Mouse (Mus musculus) cerebellum, adult 11-12 months (tissue): ENCODE results near the gene Rictor.
"Not testable (repeated sequence)": the region's sequence is repeated elsewhere in the genome, so short reads cannot be mapped to it uniquely, and the experiment has no call there.

Experiments
- DNase-seq: peaks from one replicate; pipeline ENCODE4 v3.0.0; 2022

Rictor gene

DNA sequence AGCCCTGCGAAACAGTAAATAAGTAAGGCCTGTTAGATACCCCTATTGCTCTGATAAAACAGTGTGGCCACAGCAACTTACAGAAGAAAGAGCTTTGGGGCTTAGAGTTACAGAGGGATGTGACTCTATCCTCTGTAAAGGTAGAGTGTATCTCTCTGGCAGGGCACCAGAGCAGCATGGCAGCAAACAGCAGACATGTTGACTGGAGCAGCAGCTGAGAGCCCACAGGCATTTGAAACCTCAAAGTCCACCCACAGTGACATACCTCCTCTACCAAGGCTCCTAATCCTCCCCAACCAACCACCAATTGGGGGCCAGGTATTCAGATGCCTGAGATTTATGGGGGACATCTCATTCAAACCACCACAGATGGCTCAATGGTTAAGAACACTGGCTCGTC lies 31.0 kb downstream of the Rictor start:
- no peak for DNase-seq

DNA sequence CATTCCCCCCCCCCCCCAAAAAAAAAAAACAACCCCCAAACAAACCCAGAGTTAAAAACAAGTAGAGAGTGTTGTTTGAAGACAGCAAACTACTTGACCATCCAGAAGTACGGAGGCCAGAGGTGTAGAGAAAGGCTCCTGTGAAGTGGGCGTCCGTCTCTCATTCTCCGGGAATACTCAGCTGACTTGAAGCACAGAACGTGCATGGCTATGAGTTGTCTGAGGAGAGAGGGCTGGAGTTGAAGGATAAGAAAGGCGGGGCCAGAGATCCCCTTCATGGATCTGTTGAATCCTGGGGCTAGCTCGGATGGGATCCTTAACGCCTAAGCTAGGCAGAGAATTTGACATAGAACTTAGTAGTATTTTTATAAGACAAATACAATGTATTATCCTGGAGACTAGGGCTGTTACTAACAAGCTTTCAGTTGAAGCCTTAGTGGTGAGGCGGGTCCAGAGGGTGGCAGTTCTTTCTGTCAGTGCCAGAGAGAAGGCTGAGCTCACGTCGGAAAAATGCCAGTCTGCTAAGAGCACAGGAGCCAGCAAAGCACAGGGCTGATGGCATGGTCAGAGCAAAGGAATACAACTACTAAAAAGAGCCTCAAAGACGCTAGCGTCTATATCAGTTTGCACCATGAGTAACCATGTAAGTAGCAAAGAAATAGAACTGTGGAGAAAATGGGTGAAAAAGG lies 34.3 kb downstream of the Rictor start:
- DNase-seq: no peak

DNA sequence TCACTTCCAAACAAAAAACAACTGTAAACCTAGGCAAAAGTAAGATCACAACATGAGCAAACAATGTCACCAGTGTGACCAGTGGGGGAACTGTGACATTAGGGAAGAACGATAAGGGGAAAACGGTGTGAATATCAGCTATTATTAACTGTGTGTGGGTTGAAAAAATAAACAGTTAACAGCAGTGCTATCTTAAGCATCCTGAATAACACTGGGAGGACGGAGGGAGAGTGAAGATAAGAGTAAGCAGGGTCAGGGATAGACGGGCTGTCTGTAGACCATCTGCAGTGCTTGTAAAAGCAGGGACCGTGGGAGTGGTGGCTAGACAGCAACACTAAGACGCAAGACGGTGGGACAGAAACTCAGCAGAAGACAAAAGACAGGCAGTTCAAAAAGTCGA lies 35.5 kb downstream of the Rictor start:
- no peak for DNase-seq

DNA sequence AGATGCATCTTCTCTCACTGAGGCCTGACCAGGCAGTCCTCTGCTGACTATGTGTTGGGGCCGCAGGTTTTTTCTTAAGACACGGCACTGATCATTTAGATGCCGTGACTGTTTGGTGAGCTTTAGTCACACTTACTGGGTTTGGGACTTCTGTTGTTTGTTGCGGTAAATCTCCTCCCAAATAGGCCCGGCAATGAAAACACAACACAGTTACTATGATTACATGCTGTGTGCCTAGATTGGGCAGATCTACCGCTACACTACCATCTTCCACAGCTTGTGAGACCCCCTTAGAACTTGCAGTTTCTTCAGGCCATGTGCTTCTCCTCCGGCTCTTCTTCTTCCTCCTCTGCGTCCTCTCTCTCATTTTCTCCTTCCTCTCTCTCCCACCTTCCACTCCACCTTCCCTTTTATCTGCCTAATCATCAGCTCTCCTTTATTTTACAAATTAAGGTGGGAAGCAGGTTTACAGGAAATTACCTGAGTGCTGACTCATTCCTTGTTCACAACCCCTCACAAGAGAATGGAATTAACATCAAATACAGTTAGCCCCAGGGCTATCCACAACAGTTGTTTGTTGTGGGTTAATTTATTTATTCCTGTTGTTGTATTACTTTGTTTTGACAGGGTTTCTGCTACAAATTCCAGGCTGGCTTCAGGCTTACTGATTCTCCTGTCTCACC lies 38.3 kb downstream of the Rictor start:
- not testable (repeated sequence) for DNase-seq

DNA sequence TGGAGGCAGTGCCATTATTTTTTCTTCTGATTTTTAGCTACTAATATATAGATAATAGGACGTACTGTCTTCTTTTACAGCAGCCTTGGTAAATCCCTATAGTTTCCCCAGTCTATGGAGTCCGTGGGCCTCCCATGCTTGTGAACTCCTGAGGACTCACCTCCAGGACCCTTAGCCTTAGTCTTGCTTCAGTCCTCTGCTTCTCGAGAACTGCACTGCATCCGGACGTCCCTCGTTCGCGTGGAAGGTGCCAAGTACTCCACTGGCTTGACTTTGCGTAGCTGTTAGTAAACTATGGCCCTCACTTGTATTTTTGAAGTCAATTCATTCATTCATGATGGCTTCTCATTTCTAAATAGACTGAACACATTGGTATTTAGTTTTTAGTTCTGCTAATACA lies 38.8 kb downstream of the Rictor start:
- DNase-seq: no peak

DNA sequence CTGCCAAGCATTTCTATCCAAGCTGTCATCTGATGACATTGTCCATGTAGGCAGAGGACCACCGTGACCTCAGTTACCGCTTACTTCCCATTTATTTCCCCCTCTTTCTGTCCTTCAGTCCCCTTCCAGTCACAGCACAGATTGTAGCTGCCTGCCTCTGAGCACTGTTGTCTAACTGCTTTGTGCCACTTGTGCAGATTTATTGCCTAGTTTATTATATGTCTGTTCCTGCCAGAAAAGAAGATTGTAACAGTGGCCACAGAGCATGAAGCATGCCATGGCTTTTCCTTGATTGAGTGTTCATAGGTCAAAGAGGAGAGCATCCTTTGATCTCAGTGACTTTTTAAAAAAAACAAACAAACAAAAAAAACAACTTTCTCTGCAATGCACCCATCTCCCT lies 46.2 kb downstream of the Rictor start:
- DNase-seq: no peak

DNA sequence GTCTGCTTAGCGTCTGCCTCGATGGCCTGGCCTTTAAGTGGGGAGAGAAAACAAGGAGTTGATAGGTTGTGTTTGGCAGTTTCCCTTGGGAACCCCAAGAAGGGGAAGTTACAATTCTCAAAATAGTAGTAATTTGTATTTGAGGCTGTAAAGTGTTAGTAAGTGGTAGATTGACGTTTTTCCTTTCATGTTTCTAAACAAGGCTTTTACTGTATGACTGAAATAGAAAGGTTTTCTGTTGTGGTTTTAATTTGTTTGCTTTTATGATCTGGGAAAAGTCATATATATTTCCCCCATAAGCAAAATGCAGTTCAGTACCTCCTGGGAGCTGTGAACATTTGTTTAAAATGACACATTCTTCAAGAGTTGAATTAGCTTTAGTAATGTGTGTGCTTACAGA lies 64.1 kb downstream of the Rictor start:
- no peak for DNase-seq

DNA sequence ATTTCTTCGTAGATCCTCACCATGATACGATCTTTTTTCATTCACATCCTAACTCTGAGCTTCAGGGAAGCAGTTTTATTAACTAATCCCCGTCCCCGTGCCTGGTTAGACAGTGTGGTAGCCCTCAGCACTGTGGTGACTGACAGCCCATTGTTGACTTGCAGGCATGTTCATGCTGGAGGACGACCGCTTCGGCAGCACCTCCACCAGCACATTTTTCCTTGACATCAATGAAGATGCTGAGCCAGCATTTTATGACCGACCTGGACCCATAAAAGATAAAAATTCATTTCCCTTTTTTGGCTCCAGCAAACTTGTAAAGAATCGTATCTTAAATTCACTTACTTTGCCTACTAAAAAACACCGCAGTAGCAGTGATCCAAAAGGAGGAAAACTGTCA lies 78.0 kb downstream of the Rictor start:
- no peak for DNase-seq

DNA sequence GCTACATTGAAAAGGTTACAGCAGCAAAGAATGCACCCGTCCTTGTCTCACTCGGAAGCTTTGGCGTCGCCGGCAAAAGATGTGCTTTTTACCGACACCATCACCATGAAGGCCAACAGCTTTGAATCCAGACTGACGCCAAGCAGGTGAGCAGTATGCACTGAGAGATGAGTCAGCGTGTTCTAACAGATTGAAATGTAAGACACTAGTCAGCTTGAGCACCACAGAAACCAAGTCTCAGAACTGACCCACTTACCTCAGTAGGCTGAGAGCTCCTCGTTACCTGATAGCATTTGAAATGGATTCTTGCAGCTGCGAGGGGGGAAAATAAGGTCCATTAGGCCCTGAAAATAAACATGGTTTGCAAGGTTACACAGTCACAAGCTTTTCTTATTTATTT lies 79.1 kb downstream of the Rictor start:
- no peak for DNase-seq

DNA sequence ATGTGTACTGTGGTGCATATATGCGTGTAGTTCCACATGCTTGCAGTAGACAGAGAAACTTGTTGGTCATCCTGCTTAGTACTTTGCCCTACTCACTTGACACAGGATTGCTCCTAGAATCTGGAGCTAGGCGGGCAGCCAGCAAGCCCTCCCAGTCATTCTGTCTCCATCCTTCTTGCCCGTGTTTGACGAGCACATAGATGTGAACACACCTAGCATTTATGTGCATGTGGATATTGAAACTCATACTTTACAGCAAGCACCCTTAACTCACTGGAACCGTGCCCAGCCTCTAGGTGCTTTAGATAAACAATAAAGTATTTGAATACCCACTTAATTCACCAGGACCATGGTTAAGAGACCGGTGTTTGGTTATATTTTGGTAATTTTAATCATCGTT lies 81.8 kb downstream of the Rictor start:
- no peak for DNase-seq

DNA sequence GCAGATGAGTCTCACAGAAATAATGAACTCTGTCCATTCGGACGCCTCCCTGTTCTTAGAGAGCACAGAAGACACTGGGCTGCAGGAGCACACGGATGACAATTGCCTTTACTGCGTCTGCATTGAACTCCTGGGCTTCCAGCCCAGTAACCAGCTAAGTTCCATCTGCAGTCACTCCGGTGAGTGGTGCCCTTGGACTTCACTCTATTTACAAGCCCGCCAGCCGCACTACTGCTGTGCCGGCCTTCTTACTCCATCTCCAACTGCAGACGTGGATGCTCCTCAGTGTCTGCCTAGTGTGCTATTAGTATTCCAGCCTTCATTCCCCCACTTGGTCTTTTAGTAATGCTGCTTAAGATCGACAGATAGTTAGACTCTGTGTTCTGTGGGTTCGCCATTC lies 83.5 kb downstream of the Rictor start:
- no peak for DNase-seq

DNA sequence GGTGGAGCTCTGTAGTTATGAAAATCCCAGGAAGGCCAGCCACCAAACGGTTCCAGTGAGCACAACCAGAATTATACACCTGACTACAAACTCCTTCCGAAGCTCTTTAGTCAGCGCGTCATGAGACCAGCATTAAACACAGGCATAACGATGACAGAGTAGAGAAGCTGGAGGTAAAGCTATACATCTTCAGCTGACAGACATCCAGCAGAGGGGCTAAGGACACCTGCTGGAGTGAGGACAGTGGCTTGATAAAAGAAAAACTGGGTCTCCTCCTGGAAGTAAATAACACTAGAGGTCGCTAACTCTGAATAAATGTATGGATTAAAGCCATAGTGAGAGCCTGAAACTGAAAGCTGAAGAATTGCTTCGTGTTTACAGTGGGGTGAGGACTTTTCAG lies 84.7 kb downstream of the Rictor start:
- DNase-seq: no peak

DNA sequence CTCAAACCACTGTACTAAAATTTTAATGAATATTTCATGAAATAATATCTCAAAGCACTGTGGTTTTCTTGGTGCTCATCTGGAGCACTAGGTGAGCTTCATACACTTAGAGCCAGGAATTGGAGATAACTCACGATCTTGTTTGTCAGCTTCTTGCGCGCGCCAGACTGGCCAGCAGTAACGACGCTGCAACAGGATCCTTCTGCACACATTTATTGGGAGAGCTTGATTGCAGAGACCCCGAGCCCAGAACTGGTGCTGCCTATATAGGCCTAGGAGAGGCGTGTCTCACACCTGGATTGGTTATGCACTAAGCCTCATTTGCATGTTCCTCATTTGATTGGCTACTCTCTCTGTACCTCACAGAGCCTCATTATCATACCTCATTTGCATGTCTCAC lies 93.0 kb downstream of the Rictor start:
- DNase-seq: not testable (repeated sequence)

DNA sequence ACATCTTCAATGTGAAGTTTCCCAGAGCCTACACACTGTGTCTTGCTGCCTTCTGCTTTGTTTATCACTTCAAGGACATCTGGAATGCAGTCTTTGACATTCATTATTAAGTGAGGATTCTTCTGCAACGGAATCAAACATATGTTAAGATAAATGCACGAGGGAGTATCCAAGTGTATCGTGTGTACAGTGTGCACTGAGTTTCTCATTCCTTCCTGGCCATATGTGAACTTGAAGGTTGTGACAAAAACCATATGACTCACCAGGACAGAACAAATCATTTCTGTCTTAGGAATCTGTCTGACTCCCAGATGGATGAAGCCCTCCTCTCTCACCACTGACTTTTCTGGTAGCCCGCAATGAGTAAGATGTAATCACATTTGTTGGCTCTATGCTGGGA lies 107.6 kb downstream of the Rictor start:
- no peak for DNase-seq

DNA sequence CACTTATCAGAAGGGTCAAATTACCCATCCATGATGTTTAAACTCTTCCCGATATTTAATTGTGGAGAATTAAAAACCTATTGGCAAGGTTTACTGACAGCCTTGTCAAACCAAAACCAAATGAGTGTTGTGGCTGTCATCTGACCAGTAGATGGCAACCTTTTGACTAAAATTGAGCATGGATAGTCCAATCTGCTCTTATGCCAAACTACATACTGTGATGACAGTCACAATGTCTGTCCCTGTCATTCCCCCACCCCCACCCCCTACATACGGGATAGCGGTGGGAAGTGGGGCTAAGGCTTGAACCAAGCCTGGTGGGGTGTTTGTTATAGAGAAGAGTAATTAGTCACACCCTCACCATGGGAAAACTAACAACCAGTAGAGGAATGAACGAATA lies 132.0 kb downstream of the Rictor start:
- no peak for DNase-seq

DNA sequence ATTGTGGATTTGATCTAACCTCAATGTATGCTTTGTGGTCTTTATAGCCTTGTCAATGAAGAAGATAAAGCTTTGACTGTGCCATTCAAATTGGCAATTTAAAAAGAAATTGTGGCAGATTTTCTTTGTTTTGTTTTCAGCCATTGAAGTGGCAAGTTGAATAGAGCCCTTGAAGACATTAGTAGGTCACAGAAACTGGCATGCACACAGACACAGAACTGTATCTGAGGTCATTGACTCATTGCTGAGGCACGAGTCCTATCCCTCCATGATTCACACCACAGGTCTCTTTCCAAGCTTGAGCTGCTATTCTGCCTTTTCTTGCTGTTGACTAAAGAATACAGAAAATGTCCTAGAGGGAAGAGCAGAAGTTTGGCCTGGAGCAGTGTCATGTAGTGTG lies 141.7 kb downstream of the Rictor start:
- no peak for DNase-seq
